Mouse (Mus musculus) spleen, postnatal 36 days (tissue): ENCODE measurements around the gene Tmem92.
"Not testable (repeated sequence)": the region's sequence is repeated elsewhere in the genome, so short reads cannot be mapped to it uniquely, and the experiment has no call there.

Experiments
- DNase-seq, 2 experiments: peaks; one replicate each; pipeline ENCODE4 v3.0.0; 2022; ENCODE audit warnings: low spot score in 2 of 2, mixed read lengths in 1 of 2

Tmem92 gene

GRCm38 (mm10) chr11:94782603-94783002 lies at the start of gene Tmem92:
Gene Tmem92 (minus strand): TSS chr11:94782703.
- no peak for DNase-seq

- DNase-seq = no peak
These were observed 46.5 kb upstream of the Tmem92 start for GRCm38 (mm10) chr11:94828966-94829365.

GRCm38 (mm10) chr11:94819427-94819826 lies 36.9 kb upstream of the Tmem92 start:
- not testable (repeated sequence) for DNase-seq

- DNase-seq = not testable (repeated sequence)
These were observed 36.4 kb upstream of the Tmem92 start for GRCm38 (mm10) chr11:94818946-94819345.

- not testable (repeated sequence) for DNase-seq
These were observed 29.0 kb upstream of the Tmem92 start for GRCm38 (mm10) chr11:94811537-94811936.

- no peak for DNase-seq
These were observed 9.2 kb upstream of the Tmem92 start for GRCm38 (mm10) chr11:94791700-94792099.

GRCm38 (mm10) chr11:94785247-94785646 lies 2.7 kb upstream of the Tmem92 start:
- peak; percentile 8 to 20 for DNase-seq

- no peak for DNase-seq
These were observed 7.5 kb downstream of the Tmem92 start for GRCm38 (mm10) chr11:94774887-94775497.

- no peak for DNase-seq
These were observed 8.7 kb downstream of the Tmem92 start for GRCm38 (mm10) chr11:94773851-94774250.

GRCm38 (mm10) chr11:94772363-94773055 lies 10.0 kb downstream of the Tmem92 start:
- DNase-seq = no peak

- no peak for DNase-seq
These were observed 15.3 kb downstream of the Tmem92 start for GRCm38 (mm10) chr11:94767241-94767640.

- no peak for DNase-seq
These were observed 19.7 kb downstream of the Tmem92 start for GRCm38 (mm10) chr11:94762775-94763174.

GRCm38 (mm10) chr11:94762281-94762680 lies 20.2 kb downstream of the Tmem92 start:
- DNase-seq = no peak

- DNase-seq = no peak
These were observed 21.7 kb downstream of the Tmem92 start for GRCm38 (mm10) chr11:94760799-94761198.

GRCm38 (mm10) chr11:94760364-94760763 lies 22.1 kb downstream of the Tmem92 start:
- no peak for DNase-seq

GRCm38 (mm10) chr11:94759916-94760315 lies 22.6 kb downstream of the Tmem92 start:
- no peak for DNase-seq

- no peak for DNase-seq
These were observed 29.4 kb downstream of the Tmem92 start for GRCm38 (mm10) chr11:94752946-94753713.

GRCm38 (mm10) chr11:94741732-94742272 lies 40.7 kb downstream of the Tmem92 start, which contains the start of gene Cdc34b:
Gene Cdc34b (plus strand): TSS chr11:94741782.
- DNase-seq = no peak

- no peak for DNase-seq
These were observed 46.8 kb downstream of the Tmem92 start for GRCm38 (mm10) chr11:94735746-94736145.

GRCm38 (mm10) chr11:94732773-94733172 lies 49.7 kb downstream of the Tmem92 start:
- peak; percentile 4 to 5 for DNase-seq

GRCm38 (mm10) chr11:94731229-94731628 lies 51.3 kb downstream of the Tmem92 start:
- no peak for DNase-seq

GRCm38 (mm10) chr11:94730261-94730660 lies 52.2 kb downstream of the Tmem92 start:
- peak; percentile 4 to 22 for DNase-seq
